Mouse (Mus musculus): ENCODE measurements at regions not wholly inside any gene's neighbourhood (a gene's known extent, or its start where the extent isn't known, plus 50 kb on each side); places are given as distances from the start of the nearest gene placed in this dataset.
A peak's percentile ranks its signal among the peaks of the same experiment; 100 is the strongest.

DNA sequence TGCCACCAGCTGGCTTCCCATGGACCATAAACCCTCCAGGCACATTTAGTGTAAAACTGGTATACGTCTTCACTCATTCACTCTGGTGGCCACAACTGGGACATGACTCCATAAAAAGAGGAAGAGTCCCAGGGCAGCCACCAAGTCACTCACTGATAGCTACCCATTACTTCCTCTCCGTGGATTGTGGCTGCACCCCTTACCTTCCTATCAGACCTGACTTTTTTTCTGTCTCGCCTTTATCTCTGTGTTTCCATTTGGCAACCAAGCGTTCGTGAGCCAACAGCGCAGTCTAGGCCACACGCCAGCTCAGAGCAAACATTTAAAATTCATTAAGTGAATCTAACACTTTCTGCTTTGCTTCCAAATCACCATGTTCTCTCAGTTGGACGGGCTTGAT is 53.9 kb upstream of the Slc44a1 start:
- DNase-seq (ENCODE audit: extremely low spot score in 1 of 2, low spot score in 1 of 2), result peak in 1 of 2 experiments; percentile 49

DNA sequence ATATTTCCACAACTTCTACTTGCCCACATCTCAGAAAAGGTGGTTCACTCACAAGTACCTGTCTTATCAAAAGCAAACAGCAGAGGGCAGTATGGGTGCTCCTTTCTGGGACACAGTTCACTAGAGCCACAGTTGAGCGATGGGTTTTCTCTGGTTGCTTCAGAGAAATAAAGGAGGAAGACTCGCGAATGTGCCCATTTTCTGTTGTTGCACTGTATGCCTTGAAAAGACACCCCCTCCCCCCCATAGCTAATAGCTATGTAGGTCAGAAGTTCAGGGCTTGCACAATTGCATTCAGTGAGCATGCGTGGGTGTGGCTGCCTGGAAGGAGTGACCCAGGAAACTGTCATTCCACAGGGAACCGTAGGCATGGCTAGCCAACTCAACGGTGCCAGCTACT is 55.5 kb upstream of the Slc44a1 start:
- DNase-seq (ENCODE audit: extremely low spot score in 1 of 2, low spot score in 1 of 2), result peak; percentile 29 to 78

DNA sequence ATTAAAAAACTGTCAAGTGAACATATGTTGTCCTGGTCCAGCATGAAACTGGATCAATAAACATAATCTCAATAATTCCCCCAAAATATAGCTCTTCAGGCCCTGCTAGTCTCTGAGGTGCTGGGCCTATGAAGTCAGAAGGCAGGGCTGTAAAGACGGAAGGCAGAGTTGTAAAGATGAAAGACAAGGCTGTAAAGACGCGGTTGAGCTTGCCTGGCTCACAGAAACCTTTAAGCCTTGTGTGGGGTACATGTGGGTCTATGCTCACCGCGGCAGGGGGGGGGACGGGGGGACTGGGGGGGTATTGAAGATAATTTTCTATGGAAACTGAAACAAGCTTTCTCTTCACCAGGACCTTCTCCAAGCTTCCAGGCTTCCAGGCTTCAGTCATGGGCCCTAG is 56.1 kb upstream of the Slc44a1 start:
- DNase-seq (ENCODE audit: extremely low spot score in 1 of 2, low spot score in 1 of 2), result no peak

DNA sequence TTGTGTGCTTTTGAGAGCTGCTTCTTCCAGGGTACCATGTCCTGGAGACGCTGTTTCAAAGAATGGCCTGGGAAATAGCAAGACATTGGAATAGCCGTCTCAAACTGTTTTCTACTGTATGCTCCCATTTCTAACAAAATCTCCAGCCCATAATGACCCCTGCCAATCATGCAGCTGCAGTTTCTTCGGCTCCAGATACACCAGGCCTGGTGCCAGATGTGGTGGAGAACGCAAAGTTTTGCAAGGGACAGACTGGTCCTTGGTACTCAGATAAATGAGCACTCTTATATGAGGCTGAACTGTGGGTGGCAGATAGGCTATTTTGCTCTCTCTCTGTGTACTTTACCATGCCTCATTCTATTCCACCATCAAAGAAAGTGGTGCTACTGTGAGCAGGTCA is 58.2 kb upstream of the Slc44a1 start:
- DNase-seq (ENCODE audit: extremely low spot score in 1 of 2, low spot score in 1 of 2), result no peak

DNA sequence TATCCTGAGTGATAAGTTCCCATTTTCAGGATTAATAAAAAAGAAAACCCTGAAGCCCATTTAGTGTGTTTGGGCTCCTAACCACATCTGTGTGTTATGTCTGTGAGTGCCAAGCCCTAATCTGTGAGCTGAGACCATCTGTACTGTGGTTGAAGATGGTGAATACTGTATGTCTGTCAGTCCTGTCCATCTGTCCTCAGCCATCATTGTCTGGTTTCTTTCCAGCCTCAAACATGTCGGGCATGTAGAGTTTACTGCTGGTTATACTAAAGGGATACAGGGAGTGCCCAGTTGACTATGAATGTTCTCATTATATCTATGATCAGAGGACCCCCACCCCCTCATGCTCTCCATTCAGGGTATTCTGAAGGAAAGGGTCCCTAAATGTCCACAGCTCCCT is 60.4 kb upstream of the Slc44a1 start:
- DNase-seq (ENCODE audit: extremely low spot score in 1 of 2, low spot score in 1 of 2), result no peak

DNA sequence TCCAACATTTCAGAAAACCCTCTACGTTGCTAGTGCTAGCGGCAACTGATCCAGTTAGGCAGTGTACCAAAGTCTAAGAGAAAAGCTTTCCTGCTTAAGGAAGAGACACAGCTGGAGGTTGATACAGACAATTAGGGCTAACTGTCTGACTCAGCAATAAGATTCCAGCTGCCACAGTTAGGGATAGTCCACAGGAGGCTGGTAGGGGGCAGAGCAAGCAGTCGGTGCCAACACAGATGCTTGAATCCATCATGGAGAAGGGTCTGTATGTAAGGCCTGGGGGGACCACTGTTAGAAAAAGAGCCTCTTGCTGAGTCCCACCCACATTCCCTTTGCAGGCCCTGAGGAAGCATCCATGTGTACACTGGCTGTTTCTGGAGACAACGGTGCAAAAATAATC is 63.2 kb upstream of the Slc44a1 start:
- DNase-seq (ENCODE audit: extremely low spot score in 1 of 2, low spot score in 1 of 2), result no peak

DNA sequence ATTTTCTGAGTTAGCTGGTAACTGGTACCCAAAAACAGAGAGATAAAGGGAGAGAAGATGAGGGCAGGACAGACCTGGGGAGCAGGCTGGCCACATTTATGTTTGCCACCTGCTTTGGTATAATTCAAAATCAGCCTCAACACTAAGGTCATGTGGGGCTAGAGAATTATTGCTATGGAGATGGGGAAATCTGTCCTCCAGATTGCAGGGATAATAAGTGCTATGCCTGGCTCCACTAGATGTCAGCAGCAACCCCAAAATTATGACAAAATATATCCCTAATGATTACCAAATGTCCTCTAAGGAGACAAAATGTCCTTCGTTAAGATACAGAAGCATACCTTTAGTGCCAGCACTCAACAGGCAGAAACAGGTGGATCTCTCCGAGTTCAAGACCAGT is 83.8 kb upstream of the Slc44a1 start:
- no peak for DNase-seq (ENCODE audit: extremely low spot score in 1 of 2, low spot score in 1 of 2)

DNA sequence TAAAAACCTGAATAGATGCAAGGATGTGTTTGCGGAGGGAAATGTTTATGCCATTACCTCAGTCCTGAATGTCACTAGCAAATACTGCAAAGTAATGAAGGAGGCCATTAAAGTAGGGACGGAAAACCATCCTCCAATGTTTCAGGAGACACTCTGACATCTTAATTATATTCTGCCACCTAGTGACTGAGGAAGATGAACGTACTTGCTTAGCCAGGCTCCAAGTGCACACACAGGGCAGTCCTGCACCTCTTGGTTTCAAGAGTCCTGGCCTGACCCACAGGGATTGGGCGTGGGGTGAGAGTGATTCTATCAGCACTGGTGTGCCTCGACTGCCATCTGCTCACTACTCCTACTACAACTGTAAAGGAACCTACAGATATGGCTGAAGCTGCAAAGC is 85.3 kb upstream of the Slc44a1 start:
- peak; percentile 17 to 22 for DNase-seq (ENCODE audit: extremely low spot score in 1 of 2, low spot score in 1 of 2)

DNA sequence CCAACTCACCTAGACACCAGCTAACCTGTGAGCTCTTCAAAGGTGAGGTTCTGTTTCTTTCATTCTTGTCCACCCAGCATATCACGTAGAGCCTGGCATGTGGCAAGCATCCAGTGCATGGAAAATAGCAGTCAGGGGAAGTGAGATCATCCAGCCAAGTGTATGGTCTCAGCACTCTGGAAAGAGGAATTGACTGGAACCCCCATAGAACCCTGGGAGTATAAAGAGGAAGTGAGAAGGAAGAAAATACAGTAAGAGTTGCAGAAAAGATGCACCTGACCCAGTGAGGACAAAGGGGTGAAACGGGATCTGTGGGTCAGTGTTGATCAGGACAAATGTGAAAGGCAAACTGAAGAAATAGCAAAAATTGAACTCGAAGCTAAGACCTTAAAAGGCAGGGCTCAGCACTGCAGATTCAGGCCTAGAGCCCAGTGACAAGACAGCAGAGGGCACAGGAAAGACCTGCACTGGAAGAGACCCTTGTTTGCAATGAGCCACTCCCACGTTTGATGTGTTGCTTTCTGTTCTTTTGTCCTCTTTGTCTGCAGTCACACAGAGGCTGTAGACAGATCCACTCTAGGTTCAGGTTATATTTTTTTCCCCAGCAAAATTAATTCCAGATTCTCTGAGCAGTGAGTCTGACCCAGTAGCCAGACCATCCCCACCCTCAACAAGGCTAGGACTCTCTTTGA is 86.7 kb upstream of the Slc44a1 start:
- DNase-seq (ENCODE audit: extremely low spot score in 1 of 2, low spot score in 1 of 2), result no peak

DNA sequence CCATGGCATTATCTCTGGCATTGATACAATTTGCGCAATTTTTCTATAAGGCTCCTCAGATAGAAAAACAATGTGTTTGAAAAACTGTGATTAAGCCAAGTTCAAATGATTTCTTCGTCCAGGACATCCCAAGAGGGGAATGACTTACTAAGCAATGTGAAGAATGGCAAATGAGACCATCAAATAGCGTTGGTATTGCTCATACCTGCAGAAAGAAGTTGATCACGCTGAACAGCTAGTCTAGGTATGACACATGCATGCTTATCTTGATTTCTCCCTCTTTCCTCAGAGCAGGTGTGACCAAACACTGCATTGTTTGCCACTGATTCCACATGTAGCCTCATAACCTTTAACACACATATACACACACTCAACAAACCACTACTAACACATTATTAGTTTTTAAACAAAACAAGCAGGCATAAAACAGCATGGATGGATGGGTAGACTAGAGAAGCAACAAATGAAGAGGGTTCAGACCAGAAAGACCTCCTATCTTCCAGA is 89.1 kb upstream of the Slc44a1 start:
- no peak for DNase-seq (ENCODE audit: extremely low spot score in 1 of 2, low spot score in 1 of 2)

DNA sequence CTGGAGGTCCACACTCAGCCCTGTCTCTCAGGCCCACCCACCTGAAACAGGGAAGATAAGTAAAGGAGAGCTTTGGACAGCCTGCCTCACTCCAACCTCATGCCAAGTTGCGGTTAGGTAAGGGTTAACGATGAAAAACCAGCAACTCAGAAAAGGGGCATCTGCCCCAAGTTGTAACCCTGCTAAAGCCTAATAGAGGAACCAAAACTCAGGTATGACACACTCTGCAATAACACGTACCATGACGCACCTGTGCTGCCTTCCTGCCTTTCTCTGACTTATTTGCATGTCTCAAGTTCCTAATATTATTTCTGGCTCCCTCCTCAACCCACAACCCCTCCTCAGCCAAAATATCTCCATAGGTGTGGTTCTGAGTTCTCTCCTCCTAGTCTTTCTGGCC is 94.9 kb upstream of the Slc44a1 start:
- DNase-seq (ENCODE audit: extremely low spot score in 1 of 2, low spot score in 1 of 2), result no peak

DNA sequence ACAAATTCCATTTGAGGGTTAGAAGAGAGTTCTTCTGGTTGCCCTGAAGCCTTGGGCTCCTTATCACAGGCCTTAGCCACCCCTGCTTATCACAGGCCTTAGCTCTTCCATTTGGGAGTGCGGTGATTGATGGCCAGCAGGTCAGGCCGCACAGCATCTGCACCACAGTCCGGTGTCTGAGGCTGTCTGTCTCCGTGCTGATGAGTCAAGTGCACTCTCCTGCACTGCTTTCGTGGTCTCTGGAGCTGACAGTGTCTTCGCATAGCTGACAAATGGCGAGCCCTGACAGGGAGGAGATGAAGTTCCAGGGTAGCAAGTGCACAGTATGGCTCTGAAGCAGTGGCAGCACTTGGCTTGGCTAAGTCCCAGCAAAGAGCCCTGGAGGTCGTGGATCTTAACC is 95.7 kb upstream of the Slc44a1 start:
- DNase-seq (ENCODE audit: extremely low spot score in 1 of 2, low spot score in 1 of 2), result no peak

DNA sequence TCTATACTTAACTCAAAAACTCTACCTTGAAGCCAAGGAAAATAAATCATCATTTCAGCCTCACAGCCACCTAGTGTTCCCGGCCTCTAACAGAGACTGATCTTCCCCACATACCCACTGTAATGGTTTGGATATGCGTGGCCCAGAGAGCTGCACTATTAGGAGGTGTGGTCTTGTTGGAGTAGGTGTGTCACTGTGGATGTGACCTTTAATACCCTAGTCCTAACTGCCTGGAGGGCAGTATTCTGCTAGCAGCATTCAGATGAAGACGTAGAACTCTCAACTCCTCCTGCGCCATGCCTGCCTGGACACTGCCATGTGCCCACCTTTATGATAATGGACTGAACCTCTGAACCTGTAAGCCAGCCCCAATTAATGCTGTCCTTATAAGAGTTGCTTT is 99.0 kb upstream of the Slc44a1 start:
- DNase-seq (ENCODE audit: extremely low spot score in 1 of 2, low spot score in 1 of 2), result no peak

DNA sequence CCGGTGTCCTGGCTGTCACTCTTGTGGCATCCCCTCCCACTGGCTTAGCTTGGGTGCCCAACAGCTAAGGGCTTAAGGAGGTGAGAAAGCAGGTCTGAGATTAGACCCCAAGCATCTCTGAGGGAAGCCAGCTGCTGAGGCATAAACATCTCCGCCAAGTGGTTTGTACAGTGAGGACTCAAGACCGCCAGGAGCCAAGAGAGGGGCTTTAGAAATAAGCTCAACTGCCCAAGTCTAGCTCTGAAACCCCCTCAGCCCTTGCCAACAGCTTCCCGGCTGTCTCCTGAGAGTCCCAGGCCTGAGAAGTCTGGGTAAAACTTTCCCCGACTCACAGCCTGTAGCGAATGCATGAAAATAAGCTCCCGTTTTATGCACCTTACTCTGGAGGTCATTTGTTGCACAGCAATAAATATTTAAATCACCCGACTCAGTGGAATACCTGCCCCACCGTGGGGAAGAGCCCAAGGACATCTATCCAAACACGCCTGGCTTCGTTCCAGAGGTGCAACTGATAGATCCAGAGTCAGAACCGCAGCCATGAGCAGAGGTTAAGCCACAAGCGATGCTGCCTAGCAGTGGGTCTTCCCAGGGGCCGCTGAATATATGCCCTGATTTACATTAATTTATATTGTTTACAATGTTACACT is 100.1 kb upstream of the Slc44a1 start:
- DNase-seq (ENCODE audit: extremely low spot score in 1 of 2, low spot score in 1 of 2), result no peak

DNA sequence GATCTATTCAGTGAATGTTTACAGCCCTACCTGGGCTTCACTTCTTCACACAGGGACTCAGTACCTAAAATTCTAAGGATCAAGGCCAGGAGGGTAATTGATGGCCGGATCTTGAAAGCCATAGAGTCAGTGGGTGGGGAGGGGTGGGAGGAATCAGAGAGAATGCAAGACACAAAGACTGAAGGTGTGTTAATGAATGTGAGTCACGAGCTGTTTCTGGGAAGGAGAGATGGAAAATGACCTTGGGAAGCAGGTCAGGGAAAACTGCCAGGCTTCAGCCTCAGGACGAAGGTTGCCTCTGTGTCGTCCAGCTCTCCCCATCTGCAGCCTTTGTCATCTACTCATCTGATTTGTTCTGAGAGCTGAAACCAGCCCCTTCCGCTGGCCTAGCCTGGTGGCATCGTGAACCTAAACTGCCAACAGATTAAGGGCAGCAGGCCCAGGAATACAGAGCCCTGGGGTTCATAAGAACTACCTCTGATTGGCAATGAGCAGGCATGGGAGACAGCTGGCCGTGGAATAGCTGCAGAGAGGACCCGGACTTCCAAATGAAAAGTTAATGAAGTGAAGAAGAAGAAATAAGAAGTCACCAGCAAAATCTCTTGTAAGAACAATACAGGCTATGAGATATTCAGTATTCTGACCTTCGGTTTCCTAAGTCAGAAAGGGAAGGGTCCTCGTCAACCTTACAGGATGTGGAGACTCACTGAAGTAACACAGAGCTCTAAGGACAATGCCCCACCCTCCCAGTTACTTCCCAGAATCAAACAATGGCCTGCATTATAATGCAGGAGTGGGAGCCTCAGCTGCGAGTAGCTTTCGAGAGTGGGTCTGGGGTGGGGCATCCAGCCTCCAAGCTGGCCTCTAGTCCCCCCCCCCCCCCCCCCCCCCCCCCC is 100.8 kb upstream of the Slc44a1 start:
- DNase-seq (ENCODE audit: extremely low spot score in 1 of 2, low spot score in 1 of 2), result no peak

DNA sequence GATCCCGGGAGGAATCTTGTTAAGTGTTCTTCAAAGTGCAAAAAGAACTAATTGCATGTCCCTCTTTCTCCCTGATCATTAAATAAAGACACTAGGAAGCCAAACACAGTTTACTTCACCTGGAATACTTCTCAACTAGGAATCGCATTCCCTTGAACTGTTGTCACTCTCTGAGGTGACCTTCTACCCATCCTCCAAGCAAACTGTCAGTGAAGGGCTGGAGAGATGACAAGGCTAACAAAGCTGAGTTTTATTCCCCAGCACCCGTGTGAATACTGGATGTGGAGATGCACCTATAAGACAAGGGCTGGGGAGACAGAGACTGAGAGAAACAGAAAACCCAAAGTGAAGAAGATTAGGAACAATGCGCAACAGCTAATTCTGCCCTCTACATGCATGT is 101.7 kb upstream of the Slc44a1 start:
- no peak for DNase-seq (ENCODE audit: extremely low spot score in 1 of 2, low spot score in 1 of 2)

DNA sequence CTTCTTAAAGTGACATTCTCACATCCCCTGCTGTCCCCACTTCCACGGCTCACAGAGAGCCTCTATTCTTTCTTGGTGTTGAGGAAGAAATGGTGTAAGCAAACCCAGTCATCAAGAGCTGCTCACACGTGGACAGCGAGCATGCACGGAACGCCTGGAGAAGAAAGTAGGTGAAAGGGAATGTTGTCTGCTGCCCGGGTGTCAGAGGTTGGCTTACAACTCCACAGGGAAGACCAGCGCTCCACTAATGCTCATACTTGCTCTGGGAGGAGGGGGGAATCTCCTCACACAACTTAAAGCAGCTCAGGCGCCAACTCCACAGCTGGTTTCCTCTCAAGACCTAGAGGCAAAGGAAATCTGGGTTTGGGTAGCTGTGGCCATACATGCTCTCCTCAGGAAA is 102.4 kb upstream of the Slc44a1 start:
- no peak for DNase-seq (ENCODE audit: extremely low spot score in 1 of 2, low spot score in 1 of 2)

DNA sequence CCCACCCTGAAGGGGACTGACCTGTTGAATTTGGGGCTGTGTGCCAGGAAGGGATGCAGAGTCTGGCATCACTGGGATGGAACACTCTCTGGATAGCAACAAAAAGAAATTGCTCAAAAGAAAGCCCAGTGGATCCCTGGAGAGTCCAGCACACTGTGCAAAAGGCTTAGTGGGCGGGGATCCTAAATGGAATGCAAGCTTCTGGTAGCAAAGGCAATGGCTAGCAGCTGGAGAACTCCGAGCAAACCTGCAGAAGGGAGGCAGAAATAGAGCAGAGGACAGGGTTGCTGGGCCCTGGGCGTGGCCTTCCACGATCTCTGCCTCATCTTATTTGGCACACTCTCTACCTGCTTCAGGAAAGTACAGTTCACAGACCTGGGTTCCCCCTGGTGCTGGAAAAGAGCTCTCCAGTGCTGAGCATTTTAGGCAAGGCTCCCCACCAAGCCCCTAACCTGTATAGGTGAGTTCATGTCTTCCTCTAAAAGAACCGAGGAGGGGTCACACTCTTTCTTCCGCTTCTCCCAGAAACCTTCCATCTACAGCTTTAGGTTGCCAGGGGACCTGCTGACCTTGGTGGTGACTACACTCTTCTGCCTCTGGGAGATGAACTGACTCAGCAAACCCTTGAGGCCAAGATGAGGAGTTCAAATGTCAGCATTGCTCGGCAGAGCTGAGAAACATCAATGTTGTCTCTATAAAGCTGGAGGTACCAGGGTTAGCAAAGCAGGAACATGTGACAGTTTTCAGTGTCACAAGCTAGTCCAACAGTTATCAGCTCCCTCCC is 112.6 kb upstream of the Slc44a1 start:
- DNase-seq (ENCODE audit: extremely low spot score in 1 of 2, low spot score in 1 of 2), result no peak

DNA sequence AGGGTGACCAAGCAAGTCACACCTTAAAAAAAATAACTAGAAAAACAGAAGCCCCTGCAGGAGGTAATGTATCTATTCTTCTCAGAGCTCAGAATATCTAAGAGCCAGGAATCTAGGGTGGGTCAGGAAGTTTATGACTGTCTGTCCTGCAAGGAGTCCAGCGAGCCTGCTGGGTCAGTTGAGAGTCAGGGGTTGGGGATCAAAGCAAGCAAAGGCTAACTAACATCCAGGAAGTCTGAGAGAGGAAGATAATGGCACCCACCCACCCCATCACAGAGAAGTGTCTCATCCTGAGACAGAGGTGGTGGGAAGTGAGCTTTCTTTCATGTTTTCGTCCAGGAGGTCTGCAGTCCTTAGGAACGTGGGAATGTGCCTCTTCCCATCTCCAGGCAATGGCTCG is 116.4 kb upstream of the Slc44a1 start:
- DNase-seq (ENCODE audit: extremely low spot score in 1 of 2, low spot score in 1 of 2), result no peak

DNA sequence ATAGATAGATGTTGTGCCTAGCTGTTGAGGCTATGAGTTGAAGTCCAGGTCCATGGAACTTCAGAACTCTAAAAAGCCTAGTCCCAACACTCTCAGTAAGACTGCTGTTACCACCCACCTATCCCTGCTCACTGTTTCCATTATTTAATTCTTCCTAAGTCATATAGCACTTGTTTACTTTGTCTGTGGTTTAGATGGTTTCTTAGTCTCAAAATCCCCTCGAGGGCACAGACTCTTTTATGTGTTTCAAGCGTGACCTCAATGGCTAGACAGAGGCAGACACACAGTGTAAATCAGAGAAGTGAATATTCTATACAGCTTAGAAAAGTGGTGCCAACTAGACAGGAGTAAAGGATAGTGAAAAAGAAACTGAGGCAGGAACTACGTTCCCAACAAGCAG is 117.0 kb upstream of the Slc44a1 start:
- no peak for DNase-seq (ENCODE audit: extremely low spot score in 1 of 2, low spot score in 1 of 2)

DNA sequence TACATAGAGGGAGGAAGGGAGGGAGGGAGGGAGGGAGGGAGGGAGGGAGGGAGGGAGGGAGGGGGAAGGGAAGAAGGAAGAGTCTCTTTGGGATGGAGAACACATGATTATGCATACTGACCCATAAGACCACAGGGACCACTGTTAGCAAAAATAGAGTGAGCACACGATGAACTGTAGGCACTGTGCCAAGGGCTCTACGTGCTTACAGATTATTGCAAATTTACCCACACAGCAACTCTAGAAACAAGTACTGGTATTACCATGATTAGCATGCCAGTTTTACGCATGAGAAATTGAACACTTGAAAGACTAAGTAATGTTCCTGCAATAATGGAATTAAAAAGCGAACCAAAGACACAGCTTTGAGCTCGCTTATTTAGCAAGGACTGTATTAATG is 117.7 kb upstream of the Slc44a1 start:
- DNase-seq (ENCODE audit: extremely low spot score in 1 of 2, low spot score in 1 of 2), result no peak

All from layer of hippocampus, postnatal 25 days (tissue).